Mouse (Mus musculus): Measurements from ENCODE around the gene Vmn1r194.
"Not testable (repeated sequence)": the region's sequence is repeated elsewhere in the genome, so short reads cannot be mapped to it uniquely, and the experiment has no call there.

Gene Vmn1r194

GRCm38 (mm10) chr13:22243915-22244314 lies at the start of gene Vmn1r194:
Vmn1r194 (plus strand) TSS chr13:22244215.
- no peak for DNase-seq (ENCODE audit: low read depth)

DNA sequence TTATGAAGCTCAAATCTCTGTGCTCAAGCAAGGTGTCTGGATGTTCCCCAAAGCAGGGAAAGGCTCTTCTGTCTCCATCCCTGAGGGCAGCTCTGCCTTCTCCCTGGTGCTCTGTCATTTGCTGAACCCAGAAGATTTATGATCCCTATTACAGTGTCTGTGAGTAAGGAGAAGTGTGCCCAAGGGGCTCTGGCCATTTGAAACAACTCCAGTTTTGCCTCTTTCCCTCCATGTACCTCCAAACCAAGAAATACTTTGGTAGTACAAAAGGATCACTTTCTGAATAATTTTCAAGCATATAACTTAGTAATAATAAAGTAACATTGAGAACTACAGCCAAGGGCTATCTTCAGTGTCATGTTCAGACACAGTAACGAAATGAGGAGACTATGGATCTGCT lies 21.0 kb upstream of the Vmn1r194 start, which contains the start of gene Vmn1r193:
Gene Vmn1r193, minus strand, starts transcription at position 101 of the 400 bp plus-strand sequence.
- DNase-seq (ENCODE audit: low read depth), result not testable (repeated sequence)

DNA sequence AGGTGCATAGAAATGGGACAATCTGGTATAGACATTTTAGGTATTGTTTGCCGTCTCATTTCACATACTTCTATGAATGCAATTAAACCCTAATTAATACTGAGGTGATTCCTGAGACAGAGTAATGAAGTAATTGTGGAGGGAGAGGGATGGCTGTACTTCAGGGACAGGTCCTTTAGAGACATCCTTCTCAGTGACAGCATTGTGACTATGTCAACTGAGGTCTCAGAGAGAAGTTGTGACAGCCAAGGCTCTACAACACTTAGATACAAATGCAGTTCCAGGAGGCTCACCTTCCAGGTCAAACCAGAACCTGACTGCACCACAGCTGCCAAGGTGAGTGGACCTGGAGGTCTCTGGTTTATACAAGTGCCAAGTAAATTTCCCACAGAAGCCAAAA lies 26.2 kb downstream of the Vmn1r194 start, which contains the start of gene Vmn1r195:
Gene Vmn1r195, plus strand, starts transcription at position 301 of the 400 bp plus-strand sequence.
- DNase-seq (ENCODE audit: low read depth), result not testable (repeated sequence)

- no peak for DNase-seq (ENCODE audit: low read depth)
Observed at GRCm38 (mm10) chr13:22271721-22272120, 27.7 kb downstream of the Vmn1r194 start.

- no peak for DNase-seq (ENCODE audit: low read depth)
Observed at GRCm38 (mm10) chr13:22284578-22284977, 40.6 kb downstream of the Vmn1r194 start.

DNA sequence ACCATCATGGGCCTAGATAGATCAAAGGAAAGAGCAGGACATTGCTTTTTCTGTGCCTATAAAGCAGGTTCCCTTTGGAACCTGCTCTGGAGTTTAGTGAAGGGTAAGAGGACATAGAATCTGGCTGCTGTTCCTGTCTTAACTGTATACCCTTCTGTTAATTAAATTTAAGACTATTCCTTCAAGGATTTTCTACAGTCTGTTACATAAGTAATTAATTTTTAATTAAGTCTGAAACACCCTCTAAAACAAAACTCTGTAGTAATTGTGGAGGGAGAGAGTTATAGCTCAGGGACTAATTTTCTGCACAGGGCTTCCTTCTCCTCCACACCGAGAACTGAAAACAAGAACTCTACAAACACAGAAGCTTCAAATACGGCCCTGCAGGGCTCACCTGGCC lies 45.6 kb downstream of the Vmn1r194 start, which contains the start of gene Vmn1r196:
Gene Vmn1r196, plus strand, starts transcription at position 301 of the 400 bp plus-strand sequence.
- no peak for DNase-seq (ENCODE audit: low read depth)

Data from c-Kit-positive CD71-negative TER-119-negative erythroid progenitor cells, embryonic 14.5 days (primary cell).